Mouse (Mus musculus) heart, postnatal 4 days (tissue): ENCODE data around the gene Ino80d. TPM values are rescaled to one million over a fixed set of nuclear protein-coding genes. Genes with fewer than 3 reads are reported as not detected.

Experiments used
- DNase-seq: peaks from one replicate; pipeline ENCODE4 v3.0.0; 2021
- total RNA-seq, 2 experiments: library from RNA; stranded (reverse); gene quantifications; 2 replicates each; pipeline ENCODE4 v1.2.3; 2021

Gene Ino80d
- total RNA-seq, 2 experiments from 2014 or later, result 26.0 to 27.3 TPM

DNA sequence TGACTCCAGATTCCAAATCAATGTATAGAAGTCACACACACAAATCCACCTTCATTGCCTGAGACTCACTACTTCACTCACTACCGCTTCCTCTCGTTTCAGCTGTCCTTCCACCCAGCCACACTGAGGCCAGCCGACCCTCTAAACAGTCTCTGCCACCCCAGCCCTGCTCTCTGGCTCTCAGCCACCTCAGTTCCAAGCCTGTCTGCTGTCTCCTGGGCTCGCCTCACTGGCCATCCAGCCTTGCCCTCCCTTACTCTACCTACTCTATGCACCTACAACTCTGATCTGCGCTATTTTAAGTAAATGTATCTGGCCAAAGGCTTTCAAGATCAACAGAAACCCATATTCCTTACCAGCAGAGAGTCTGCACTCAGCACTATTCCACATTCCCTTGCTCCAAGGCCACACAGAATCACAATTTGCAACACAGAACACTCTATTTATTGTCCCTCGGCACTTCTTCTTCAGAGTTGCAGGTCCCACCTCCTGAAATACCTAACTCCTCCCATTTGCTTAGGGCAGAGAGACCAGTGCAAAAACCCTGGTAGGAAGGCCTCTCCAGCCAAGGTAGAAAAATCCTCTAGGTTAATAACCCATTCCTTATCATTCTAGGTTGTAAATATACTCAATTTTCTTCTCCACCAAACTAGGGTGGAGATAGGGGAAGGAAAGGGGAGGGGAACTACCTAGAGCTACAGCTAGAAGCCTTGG lies 6.7 kb downstream of the Ino80d start:
- DNase-seq, result peak; percentile 20

GRCm38 (mm10) chr1:63102758-63103451 lies 11.6 kb downstream of the Ino80d start:
- DNase-seq, result no peak

DNA sequence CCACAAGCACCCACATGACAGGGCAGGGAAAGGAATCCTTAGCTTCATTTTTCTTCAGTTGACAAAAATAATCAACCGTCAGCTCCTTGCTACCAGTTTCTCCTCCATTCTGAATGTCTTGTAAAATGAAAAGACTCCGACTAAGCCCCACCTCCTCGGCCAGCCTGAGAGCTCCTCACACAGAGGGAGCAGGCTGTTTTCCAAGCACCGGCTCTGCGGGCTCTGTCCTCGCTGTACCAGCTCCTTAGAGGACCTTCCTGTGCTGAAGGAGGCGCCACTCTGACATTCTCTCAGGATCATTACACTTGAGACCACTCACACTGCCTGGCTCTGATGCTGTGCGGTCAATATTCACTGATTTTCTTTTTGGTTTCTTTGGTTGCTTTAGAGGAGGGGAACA lies 14.3 kb downstream of the Ino80d start:
- DNase-seq, result no peak

DNA sequence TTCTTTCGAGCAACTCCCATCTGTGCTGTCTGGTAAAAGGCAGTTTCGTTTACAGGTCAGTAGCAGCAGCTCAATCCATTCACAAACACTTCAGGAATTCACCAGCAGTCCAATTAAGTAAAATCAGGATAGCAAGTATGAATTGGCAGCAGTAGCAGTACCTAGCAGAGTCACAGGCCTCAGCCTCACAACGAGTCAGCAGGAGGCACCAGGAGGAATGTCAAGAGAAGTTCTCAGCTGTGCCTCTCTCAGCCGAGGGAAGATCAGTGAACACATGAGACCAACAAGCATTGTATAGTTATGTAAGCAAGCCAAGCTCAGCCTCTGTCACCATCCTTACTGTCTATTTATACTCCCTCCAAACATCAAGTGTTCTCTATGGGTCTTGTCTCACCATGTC lies 15.6 kb downstream of the Ino80d start:
- no peak for DNase-seq

DNA sequence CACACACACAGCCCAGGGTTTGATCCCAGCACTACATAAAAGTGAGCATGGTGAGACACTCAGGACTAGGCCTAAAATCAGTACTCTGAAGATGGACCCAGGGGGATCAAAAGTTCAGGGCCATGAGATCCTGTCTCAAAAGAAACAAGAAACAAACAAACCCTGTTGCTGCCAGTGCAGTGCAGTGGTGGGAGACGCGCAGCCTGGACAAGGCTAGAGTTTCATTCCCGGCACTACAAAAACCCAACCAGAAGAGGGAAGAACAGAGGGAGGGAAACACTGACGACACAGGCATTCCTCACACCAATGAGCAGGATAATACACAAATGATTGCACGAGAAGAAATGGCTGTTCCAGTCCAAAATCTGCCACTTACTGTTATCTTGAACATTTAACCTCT lies 18.4 kb downstream of the Ino80d start:
- DNase-seq, result no peak

- no peak for DNase-seq
These were observed 24.7 kb downstream of the Ino80d start for GRCm38 (mm10) chr1:63089795-63090194.

- DNase-seq, result no peak
These were observed 25.9 kb downstream of the Ino80d start for GRCm38 (mm10) chr1:63088614-63089013.

- DNase-seq, result no peak
These were observed 34.2 kb downstream of the Ino80d start for GRCm38 (mm10) chr1:63080277-63080676.

DNA sequence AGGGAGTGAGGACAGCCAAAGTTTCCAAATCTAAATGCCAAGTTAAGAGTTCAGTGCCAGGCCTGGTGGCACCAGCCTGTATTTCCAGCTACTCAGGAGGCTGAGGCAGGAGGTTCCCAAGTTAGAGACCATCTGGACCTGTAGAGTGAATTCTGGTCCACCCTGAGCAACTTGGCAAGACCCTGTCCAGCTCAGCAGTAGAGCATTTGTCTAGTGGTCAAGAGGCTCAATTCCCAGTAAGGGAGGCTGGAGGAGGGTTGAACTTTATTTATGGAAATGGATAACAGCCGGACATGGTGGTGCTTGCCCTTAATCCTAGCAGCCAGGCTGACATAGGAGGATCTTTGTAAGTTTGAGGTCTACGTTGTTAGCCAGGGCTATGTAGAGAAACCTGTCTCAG lies 38.1 kb downstream of the Ino80d start:
- DNase-seq, result no peak

DNA sequence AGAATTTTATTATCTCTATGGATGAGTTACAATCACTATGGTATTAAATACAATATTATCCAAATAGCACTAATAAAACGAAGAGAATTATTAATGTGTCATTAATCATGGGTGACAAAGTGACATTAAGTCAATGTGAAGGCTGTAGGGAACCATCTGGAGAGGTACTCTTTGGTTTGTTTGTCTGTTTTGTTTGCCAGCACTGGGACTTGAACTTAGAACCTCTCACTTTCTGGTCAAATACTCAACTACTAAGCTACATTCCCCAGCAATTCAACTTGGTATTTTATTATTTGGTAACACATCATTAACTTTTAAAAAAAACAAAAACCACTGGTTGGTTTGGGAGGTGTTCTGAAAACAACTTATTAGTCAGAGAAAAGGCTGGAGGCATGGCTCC lies 43.1 kb downstream of the Ino80d start:
- DNase-seq, result no peak

DNA sequence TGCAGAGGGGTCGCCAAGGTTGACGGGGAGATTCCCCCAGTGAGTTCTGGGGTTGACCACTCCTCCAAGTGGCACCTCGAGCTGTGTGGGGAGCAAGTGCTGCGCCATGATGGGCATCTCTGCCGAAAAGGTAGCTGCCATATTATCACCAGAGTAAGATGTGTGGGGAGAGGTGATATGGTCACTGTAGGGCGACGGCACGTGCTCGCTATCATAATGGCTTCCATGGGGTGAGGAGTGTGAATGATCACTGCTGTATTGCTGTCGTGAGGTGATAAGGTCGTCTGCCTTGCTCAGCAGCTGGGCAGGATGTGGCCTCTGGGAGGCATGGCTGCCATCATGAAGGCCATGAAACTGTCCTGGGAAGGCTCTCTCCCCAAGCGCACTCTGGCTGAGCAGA lies 56.1 kb downstream of the Ino80d start:
- no peak for DNase-seq

GRCm38 (mm10) chr1:63057849-63058248 lies 56.6 kb downstream of the Ino80d start:
- DNase-seq, result no peak

- no peak for DNase-seq
These were observed 57.1 kb downstream of the Ino80d start for GRCm38 (mm10) chr1:63057318-63057717.

DNA sequence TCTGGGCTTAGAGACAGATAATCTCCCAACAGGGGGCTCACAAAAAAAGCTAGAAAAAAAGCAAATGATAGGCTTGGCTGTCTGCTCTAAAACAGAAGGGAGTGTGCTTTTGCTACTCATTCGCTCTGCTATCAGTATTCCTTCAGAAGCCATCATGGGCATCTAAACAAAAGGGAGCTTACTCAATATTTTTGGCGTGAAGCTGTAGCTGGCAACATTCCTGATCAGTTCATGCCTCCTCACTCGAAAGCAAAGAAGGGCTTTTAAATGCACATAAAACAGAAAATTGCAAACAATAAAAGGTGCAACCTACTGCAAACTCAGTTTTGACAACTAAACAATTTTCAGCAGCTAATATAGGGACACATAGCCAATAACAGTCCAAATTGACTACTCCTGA lies 59.1 kb downstream of the Ino80d start:
- DNase-seq, result no peak

DNA sequence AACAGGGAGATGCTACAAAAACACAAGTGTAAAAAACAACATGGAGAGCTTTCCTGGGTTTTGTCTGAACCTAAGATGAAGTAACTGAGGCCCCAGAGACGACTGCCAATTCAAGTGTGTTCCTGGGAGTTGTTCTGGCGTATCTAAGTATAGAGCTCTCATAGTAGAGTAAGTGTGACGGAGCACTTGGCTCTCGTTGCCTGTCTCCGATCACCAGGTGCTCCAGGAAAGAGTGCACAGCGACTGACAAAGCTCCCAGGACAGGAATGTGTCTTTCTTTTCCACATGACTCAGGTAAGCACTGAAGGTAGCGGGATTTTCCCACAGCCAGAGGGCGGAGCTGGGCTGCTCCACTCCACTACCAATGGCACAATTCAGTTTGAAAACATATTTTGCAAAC lies 63.6 kb downstream of the Ino80d start:
- DNase-seq, result peak; percentile 29

DNA sequence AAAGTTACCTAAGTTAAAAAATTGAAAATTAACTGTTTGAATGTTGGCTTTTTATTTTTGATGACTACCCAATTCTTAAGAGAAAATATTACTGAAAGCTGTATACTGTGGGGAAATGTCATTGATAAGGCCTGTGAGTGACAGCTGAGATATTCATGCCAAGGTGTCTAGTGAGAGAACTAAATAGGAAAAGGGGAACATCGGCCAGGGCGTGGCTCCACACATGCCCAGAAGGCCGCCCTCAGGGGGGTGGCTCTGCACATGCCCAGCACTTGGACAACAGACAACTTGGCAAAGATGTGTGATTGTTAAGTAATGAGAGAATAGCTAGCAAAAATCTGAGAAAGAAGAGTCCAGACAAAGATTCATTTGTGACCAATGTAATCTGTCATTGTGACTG lies 64.5 kb downstream of the Ino80d start:
- peak; percentile 22 for DNase-seq

- DNase-seq, result no peak
These were observed 66.5 kb downstream of the Ino80d start for GRCm38 (mm10) chr1:63047983-63048382.

DNA sequence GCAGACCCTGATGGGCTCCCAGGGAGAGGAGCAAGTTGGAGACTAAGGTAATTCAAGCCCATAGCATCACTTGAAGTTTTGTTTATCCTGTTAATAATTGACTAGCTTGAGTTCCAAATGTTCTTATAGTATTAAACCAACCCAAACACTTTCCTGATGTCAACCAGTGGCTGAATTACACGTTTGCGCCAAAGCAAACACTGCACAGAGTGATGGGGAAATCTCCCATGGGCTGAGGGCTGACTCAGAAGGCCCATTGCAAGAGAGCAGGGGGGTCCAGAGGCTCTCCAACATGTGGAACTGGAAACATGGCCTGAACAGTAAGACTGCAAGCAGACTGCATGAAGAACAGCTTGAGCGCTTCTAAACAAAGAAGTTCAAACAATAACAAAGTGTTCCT lies 81.5 kb downstream of the Ino80d start:
- DNase-seq, result no peak

- DNase-seq, result no peak
These were observed 94.6 kb downstream of the Ino80d start for GRCm38 (mm10) chr1:63019916-63020315.

DNA sequence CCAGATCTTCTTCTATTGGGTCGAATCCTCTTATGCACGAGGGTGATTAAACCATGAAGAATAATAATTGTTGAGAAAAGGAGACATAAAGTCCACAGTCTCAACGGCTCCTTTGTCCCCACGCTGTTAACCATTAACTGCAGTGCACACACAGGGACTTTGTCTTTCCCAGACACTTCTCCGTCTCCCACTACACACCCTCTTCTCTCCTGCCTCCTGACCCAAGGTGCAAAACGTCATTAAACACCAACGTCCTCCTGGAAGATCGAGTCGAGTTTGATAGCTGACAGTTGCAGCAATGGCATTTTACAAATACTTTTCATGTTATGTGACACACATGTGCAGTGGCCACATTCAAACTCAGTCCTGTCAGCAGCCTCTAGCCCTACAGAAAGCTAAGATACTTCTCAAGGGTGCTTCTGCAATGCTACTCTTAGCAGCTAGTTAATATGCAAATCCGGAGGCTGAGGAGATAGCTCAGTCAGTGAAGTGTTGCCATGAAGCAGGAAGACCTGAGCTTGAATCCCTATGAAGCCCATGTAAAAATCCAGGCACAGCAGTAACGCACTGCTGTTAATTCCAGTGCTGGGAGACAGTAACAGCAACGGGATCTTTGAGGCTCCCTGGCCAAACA lies 109.3 kb downstream of the Ino80d start:
- no peak for DNase-seq

DNA sequence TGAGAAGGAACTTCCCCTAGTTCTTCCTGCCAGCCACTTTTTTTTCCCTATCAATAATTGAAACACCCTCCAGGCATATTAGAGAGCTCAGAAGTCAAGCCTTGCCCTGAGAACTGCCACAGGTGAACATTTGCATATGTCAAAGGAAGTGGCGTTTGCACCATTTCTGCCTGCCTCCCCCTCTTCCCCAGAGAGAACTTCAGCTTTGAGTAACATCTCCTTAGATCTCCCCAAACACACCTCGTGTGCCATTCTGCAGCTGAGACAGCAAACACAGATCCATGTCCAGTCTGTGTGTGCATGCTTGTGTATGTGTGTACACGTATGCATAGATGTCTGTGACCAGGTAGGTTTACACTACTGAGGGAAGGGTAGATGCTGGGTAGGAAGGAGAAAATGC lies 112.6 kb downstream of the Ino80d start:
- DNase-seq, result no peak

DNA sequence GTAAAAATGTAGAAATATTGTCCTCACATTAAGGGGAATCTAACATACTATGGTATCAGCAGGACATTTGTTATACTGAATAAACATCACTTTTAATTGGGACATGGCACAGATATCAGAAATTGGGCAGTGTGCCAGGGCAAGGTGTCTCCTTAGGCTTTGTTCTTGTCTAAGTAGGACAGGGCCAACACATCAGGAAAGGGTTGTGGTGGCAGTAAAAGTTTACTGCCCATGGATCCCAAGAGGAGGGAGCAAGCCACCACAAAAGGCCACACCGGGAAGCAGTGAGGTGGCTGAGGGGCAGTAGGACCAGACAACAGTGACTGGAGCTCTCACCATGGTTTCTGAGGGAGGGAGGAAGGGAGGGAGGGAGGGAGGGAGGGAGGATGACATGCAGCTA lies 121.1 kb downstream of the Ino80d start:
- peak; percentile 33 for DNase-seq

DNA sequence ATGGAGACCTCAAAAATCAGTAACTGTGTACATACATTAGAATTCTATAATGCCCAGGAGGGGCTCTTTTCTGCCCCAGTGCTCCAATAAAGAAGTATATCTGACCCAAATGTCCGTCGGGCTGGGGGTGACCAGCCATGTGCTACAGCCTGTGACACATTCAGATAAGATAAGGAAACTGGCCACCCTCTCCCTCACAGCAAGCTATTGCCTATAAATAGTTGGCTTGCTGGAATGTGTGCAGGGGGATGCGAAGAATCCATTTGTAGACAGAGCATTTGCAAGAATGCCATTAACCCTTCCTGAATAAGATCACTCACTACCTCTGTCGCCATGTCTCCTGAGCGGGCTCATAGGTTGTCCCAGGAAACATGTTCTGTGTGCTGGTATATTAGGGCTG lies 121.8 kb downstream of the Ino80d start:
- peak; percentile 15 for DNase-seq

- DNase-seq, result no peak
These were observed 123.4 kb downstream of the Ino80d start for GRCm38 (mm10) chr1:62991021-62991420.
